Mouse (Mus musculus): ENCODE measurements at regions not wholly inside any gene's neighbourhood (a gene's known extent, or its start where the extent isn't known, plus 50 kb on each side); places are given as distances from the start of the nearest gene placed in this dataset.

DNA sequence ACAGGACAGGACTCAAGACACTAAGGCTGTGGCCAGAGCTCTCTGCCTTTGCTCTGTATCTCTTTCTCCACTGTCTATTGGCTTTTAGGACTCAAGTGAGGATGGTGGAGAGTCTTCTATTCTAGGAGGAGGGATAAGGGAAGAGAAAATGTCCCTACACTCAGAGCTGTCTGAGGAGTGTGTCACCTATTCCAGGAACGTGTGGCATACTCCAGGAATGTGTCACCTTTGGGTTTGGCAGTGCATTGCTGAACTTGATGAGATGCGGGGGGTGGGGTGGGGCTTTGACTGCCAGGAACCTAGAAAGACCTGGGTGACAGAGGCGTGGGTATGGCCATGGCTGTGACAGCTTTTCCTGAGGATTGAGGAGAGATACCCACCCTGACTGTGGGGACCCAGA is 237.1 kb upstream of the Dio3 start:
- TF ChIP-seq CTCF (IDR thresholded peaks at IDR 0.05; ENCODE audit: extremely low read depth, insufficient read depth, insufficient read length, insufficient replicate concordance) (no peak), POLR2A (IDR thresholded peaks at IDR 0.05; ENCODE audit: low read depth, low read length) (no peak)
